ENCODE assay signal across 17 mouse cellular contexts in the genomic region with DNA sequence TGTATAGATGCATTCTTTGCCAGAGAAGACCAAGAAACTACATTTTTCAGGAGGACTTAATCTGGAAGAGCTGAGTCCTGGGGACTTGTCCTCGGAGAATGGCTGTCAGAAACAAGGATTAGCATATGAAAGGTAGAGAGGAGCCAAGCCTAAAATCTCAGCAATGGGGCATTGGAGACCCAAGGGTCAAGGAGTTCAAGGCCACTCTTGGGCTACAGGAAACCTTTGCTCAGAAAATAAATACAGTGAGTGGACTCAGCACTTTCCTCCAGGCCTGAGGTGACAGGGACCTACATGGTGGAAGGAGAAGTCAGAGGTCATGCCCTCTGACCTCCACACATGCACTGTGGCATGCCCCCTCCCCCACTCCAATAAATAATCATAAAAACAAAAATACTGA. TPM values are rescaled to one million over a fixed set of nuclear protein-coding genes. Genes with fewer than 3 reads are reported as not detected.
"Had no signal": no experiment of that assay in that cellular context is flagged by ENCODE, and none has a peak within 500 bp of the region (broad histone marks: within the 10 kb centered on the region; RNA-seq: fewer than 3 reads in every experiment).

No protein-coding gene starts in this region.

- H3K36me3 ChIP-seq: liver, embryonic 12.5 days; midbrain, embryonic 12.5 days; midbrain, embryonic 15.5 days; neural tube, embryonic 12.5 days had no signal

- H3K27ac ChIP-seq: liver, embryonic 12.5 days; liver, embryonic 14.5 days; midbrain, embryonic 12.5 days; midbrain, embryonic 15.5 days; neural tube, embryonic 12.5 days had no signal

- H3K4me3 ChIP-seq: liver, embryonic 12.5 days; midbrain, embryonic 12.5 days; midbrain, embryonic 15.5 days; neural tube, embryonic 12.5 days had no signal

- H3K9me3 ChIP-seq: liver, embryonic 12.5 days; midbrain, embryonic 12.5 days; midbrain, embryonic 15.5 days; neural tube, embryonic 12.5 days had no signal

- DNase-seq: lung, adult 18-20 months; lung, embryonic 14.5 days; lung, postnatal 10 days; lung, postnatal 4 days; right cerebral cortex, postnatal 14 days; thymus, adult 18-20 months; thymus, postnatal 36 days had no signal

- H3K9ac ChIP-seq: liver, embryonic 12.5 days; liver, embryonic 14.5 days; lung, embryonic 14.5 days; midbrain, embryonic 12.5 days; midbrain, embryonic 15.5 days; neural tube, embryonic 12.5 days had no signal

- ATAC-seq: liver, embryonic 12.5 days; midbrain, embryonic 15.5 days had no signal

RNA-seq across cellular contexts. Expression of a gene that starts 53.0 kb away (rescaled TPM):
- total RNA-seq: megakaryocyte, adult 5-6 weeks; midbrain, postnatal 0 days; monocyte, adult 5-6 weeks; neutrophil, adult 5-6 weeks had no signal
- polyA plus RNA-seq: lung, embryonic 14.5 days; midbrain, embryonic 12.5 days; midbrain, embryonic 15.5 days; midbrain, postnatal 0 days; neural tube, embryonic 12.5 days; neural tube, embryonic 14.5 days had no signal
